Mouse (Mus musculus) WW6 (cell line): ENCODE results near the gene Rap1gap2.

ENCODE experiments used
- DNase-seq: peaks from one replicate; pipeline ENCODE4 v3.0.0-alpha.2; 2013; ENCODE audit warnings: low read depth, low spot score

The Rap1gap2 gene

GRCm38 (mm10) chr11:74537352-74537751, 73.4 kb downstream of the Rap1gap2 start:
- DNase-seq, result no peak

- DNase-seq, result no peak
Measured at GRCm38 (mm10) chr11:74536140-74536842, 74.4 kb downstream of the Rap1gap2 start.

- DNase-seq, result no peak
Measured at GRCm38 (mm10) chr11:74534380-74534779, 76.3 kb downstream of the Rap1gap2 start.

- DNase-seq, result no peak
Measured at GRCm38 (mm10) chr11:74533050-74533449, 77.7 kb downstream of the Rap1gap2 start.

DNA sequence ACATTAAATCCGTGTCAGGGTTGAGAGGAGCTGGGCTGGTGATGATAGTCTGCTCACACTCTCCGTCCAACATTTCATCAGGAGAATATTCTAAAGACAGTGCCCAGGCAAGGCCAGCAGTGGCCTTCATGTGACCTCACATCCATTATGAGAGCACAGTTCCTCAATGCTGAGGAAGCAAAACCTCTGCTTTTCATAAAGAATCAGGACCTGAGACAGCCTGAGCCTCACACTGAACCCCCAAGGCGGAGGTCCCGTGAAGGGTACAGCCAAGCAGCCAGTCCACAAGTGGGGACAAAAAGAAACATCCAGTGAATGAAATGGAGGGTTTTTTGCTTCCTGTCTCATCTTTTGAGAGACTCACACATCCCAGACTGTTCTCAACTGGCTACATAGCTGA, 78.3 kb downstream of the Rap1gap2 start:
- no peak for DNase-seq

DNA sequence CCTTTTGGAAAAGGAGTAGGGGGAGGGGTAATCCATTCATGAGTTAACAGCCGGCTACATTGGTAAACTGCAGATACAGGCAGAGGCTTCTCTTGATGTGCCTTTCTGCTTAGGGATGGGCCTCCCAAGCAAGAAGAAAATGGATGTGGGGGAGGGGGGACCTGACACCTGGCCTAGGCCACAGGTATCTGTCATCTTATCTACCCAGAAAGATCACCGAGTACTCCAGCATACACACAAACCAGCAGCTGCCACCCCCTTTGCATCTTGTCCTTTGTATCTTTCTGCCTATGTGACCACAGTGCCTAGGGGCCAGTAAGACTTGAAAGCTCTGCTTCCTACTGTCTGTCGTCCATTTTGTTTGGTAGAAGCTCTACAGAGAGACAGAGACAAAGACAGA, 79.0 kb downstream of the Rap1gap2 start:
- DNase-seq, result no peak

DNA sequence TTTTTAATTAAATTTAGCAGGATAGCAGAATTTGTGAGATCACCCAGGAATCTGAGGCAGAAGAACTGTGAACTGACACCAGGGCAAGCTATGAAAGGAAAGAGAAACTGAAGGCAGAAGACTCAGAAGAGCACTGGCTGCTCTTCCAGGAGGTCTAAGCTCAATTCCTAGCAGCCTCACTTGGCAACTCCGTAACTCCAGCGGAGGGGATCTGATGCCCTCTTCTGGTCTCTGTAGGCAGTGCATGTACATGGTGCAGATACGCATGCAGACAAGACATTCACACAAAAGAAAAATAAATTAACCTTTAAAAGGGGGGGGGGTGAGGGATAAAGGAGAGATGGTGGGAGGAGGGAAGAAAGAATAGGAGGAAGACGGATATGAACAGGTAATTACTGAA, 80.9 kb downstream of the Rap1gap2 start:
- DNase-seq, result no peak

- no peak for DNase-seq
Measured at GRCm38 (mm10) chr11:74527555-74527954, 83.2 kb downstream of the Rap1gap2 start.

- no peak for DNase-seq
Measured at GRCm38 (mm10) chr11:74526180-74527158, 84.2 kb downstream of the Rap1gap2 start.

- no peak for DNase-seq
Measured at GRCm38 (mm10) chr11:74525605-74526004, 85.1 kb downstream of the Rap1gap2 start.

DNA sequence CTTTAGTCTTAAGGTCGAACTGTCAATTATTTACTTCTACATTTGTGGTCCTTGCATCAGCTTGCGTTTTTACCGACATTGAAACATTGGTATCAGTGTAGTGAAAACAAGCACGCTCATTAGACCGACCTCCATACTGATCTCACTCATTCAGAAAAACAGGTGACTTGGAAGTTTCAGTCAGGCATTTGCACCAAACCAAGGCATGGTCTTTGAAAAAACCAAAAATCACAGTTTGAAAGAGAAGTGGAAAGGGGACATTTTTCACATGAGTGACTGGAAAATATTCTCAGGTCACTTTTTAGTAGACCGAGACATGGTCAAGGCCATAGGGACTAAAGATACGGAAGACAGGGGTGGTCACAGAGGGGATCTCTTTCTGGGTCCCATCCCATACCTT, 85.5 kb downstream of the Rap1gap2 start:
- DNase-seq, result no peak

DNA sequence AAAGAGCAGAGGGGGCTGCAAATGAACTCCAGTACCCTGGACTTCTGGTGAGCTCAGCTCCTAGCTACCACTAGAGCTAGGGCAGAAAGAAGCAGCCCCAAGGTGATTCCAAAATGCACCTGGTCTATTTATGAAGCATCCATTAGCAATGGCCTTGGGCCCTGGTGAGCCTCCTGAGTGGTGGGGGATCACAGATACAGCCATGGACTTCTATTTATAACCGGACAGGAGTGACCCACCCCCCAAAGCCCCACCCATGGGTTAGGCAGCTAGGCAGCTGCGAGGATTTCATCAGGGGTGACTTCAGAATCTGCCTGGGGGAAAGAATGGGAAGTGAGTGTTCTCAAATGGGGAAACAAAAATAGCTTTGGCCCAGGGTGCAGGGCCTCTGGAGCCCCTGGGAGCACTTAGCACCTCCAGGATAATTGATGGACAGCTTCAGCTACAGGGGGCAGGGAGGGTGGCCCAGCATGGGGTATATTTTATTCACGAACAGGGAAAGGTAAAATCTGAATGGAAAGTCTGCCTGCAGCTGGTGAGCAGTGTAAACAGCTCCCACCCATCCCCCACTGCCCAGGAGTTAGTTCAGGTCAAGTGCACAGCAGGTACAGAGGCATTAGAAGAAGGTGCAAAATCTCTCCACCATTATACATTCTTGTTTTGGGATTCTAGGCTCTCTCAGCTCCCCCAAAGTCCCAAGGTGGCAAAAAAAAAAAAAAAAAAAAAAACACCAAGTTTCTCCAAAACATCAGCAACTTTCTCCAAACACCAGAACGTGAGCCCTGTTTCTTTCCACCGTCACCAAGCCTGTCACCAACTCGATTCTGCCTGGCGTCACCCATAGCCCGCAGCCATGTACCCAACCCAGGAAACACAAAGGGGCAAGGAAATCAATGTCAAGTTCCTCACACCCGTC, 86.4 kb downstream of the Rap1gap2 start:
- no peak for DNase-seq

DNA sequence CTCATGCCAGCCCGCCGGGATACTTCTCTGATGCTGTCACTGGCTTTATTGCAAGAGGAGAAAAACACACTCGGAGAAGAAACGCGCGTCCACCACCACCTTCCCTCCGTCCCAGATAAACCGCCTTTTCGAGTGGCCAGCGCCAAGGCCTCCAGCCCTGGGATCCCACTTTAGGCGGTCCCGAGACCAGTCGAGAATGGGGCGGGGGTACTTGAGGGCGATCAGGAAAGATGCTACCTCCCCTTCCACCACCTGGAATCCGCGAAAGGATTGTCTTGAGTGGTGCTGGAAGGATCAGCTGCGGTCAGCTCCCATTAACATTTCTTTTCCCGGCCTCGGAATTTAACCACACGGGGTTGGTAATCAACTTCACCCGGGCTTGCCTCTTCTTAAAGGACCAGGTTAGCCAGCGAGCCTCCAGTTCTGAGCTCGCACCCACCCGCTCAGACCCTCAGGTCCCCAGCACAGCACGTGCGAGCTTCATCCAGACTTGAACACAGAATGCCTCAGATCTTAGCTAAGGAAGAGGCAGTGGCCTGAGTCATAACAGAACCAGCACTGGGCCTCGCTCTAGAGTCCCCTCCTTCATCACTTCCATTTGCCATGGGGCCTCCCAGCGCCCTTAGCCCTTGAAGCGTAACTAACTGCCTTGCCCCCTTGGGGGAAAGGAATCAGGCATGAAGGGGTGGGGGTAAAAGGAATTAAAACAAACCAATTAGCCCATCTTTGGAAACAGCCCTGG, 87.3 kb downstream of the Rap1gap2 start:
- no peak for DNase-seq

DNA sequence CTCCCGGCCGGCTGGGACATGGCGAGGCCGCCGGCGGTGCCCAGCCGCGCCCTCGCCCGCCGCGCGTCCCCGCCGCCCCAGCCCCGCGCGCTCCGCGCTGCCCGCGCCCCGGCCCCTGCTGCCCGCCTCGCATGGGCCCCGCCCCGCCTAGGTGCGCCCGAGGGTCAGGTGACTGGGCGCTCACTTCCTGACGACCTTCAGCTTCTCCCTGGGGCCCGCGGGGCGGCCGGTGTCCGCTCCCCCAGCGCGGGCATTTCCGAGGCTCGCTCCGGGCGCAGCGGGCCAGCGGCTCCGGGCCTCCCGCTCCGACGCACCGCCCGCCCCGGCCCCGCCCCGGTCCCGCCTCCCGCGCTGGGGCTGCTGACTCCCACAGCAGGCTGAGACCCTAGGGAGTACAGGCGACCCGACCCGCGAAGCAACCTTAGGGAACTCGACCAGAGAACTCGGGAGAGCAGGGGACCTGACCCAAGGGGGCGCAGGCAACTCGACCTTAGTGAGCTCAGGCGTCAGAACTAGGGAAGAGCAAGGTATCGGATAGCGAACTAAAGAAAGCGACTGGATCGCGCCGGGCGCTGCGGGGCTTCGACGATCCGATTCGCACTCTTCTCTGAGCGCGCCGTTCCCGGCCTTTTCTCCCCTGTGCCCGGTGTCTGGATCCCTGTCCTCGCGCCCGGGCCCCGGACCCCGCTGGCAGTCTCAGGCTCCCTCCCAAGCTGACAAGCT, 88.1 kb downstream of the Rap1gap2 start:
- DNase-seq, result no peak

DNA sequence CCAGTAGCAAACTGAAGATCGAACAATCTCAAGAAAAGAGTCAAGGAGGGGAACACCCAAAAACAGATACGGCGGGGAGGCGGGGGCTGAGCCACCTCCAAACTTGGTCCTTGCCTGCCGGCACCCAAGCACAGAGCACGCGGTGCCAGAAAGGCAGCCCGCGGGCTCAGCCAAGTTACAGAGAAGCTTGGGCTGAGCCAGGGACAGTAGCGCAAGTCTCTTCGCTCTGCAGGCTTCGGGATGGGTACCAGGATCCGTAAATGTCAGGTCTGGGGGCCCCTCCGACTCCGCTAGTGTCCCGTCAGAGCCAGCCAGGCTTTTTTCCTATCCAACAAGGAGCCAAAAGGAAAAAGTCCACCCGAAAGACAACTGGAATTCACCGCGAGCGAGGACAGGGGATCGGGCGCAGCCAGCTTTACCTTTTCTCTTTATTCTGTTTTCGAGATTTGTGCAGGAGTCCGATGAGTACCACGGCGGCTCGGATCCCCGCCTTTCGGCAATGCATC, 88.7 kb downstream of the Rap1gap2 start:
- no peak for DNase-seq

GRCm38 (mm10) chr11:74520201-74520600, 90.5 kb downstream of the Rap1gap2 start:
- DNase-seq, result no peak

DNA sequence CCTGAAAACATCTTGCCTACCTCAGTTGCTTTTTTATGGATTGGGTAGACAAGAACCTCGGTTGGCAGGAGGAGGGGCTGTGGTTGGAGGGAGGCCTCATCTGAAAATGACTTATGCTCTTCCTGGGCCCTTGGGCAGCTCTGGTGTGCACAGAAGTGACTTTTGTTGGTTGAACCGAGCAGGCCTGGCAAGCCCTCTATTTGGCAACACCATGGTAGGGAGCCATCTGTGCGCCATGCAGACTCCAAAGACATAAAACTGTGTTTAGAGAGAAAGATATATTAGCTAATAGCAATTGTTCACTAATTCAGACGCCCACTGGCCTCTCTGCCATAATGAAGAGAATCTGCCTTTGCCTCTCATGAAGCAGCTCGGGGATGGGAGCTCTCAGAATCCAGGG, 94.6 kb downstream of the Rap1gap2 start:
- DNase-seq, result no peak

- DNase-seq, result no peak
Measured at GRCm38 (mm10) chr11:74515046-74515445, 95.7 kb downstream of the Rap1gap2 start.

DNA sequence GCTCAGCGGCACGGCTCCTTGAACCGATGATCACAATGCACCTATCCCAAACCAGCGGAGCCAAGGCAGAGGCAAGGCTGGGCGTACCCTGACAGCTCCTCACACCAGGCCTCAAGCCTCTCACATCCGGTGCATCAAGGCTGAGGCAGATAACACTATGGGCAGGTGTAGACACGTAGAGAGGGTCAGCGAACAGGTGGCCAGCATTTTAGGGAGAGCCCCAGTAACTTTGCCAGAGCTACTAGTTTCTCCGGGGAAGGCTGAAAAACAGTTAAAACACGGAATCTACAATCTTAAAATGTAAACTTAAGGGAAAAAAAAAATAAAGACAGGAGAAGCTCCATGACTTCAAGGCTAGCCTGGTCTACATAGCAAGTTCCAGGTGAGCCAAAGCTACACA, 98.1 kb downstream of the Rap1gap2 start:
- no peak for DNase-seq

DNA sequence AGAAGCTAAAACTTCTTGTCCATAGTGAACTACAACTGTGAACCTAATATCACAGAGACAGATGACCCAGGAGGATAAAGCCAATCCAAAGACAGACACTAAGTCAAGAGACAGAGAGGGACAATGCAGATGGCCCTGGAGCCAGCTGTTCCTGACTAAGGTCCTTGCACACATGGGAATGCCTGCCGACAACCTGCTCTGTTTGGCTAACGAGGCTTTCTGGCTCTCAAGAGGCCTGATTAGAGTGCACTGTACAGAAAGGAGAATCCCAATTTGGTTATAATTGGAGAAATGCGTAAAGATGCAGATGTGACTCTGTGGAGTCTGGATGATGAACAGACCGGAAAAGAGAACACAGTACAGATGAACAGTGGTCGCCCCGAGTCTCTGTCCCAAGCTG, 104.4 kb downstream of the Rap1gap2 start:
- DNase-seq, result no peak
